Mouse (Mus musculus): ENCODE measurements at regions not wholly inside any gene's neighbourhood (a gene's known extent, or its start where the extent isn't known, plus 50 kb on each side); places are given as distances from the start of the nearest gene placed in this dataset.

- no peaks in the 10 kb centered on the region for H3K36me3 ChIP-seq
- no peak overlapping the region for H3K9ac ChIP-seq
- no peaks in the 10 kb centered on the region for H3K27me3 ChIP-seq
- H3K9me3 ChIP-seq, result no peaks in the 10 kb centered on the region
- no peak overlapping the region for H3K27ac ChIP-seq (replicated peaks)
- WGBS, result 82% methylated on average over 1 of the region's 1 CpGs
- no peaks in the 10 kb centered on the region for H3K4me1 ChIP-seq (replicated peaks)
- no peak overlapping the region for H3K4me3 ChIP-seq
- ATAC-seq (ENCODE audit: low FRiP score, low read depth), result no peak
- no peak overlapping the region for H3K4me2 ChIP-seq
Observed at GRCm38 (mm10) chr10:122274885-122275284, 173.4 kb upstream of the Avpr1a start.

- no peak overlapping the region for H3K9ac ChIP-seq
- H3K27me3 ChIP-seq, result no peaks in the 10 kb centered on the region
- no peak overlapping the region for H3K4me2 ChIP-seq
- no peak overlapping the region for H3K4me3 ChIP-seq
- WGBS, result 71% methylated on average over 3 of the region's 3 CpGs
- ATAC-seq (ENCODE audit: low FRiP score, low read depth), result no peak
- no peaks in the 10 kb centered on the region for H3K4me1 ChIP-seq (replicated peaks)
- H3K27ac ChIP-seq (replicated peaks), result no peak overlapping the region
- no peaks in the 10 kb centered on the region for H3K9me3 ChIP-seq
- H3K36me3 ChIP-seq, result no peaks in the 10 kb centered on the region
Observed at GRCm38 (mm10) chr10:122274181-122274580, 174.1 kb upstream of the Avpr1a start.

DNA sequence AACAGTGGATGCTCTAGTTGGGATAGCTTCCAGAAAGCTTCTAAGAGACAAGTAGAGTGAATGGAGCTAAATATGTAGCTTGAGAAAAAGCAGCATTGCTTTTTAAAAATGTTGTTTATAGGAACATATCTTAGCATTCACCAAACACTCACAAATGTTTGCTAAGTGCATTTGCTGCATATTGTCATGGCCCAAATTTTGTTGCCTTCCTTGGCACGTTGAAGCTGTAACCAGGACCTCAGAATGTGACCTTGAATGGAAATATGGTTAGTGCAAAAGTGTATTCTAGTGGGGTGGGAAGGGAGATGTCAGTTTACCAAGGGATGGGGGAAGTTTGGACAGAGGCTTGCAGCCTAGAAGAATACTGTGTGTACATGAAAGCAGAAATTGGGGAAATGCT lies 166.9 kb upstream of the Rxylt1 start:
- WGBS, result 78% methylated on average over 1 of the region's 1 CpGs
- Histone ChIP-seq H3K4me3 (no peak overlapping the region), H3K9ac (no peak overlapping the region), H3K9me3 (no peaks in the 10 kb centered on the region), H3K27me3 (no peaks in the 10 kb centered on the region), H3K4me2 (no peak overlapping the region), H3K27ac (replicated peaks) (no peak overlapping the region), H3K4me1 (replicated peaks) (no peaks in the 10 kb centered on the region), H3K36me3 (no peaks in the 10 kb centered on the region)
- no peak for ATAC-seq (ENCODE audit: low FRiP score, low read depth)

DNA sequence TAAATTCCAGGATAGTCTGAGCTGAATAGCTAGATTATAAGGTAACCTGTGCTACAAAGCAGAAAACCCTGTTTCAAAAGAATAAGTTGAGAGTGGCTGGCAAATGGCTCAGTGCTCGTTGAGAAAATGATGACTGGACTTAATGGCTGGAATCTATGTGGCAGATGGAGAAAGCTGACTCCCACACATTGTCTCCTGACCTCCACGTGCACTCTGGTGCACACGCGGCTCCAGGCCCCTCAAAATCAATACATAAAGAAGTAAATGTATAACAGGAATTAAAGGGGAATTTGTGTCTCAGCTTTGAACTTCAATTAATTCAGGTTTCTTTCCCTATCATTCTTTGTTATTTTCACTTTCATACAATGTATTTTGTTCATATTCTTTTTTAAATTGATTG lies 162.2 kb upstream of the Rxylt1 start:
- 39% methylated on average over 4 of the region's 4 CpGs for WGBS
- Histone ChIP-seq H3K9me3 (no peaks in the 10 kb centered on the region), H3K36me3 (no peaks in the 10 kb centered on the region)

DNA sequence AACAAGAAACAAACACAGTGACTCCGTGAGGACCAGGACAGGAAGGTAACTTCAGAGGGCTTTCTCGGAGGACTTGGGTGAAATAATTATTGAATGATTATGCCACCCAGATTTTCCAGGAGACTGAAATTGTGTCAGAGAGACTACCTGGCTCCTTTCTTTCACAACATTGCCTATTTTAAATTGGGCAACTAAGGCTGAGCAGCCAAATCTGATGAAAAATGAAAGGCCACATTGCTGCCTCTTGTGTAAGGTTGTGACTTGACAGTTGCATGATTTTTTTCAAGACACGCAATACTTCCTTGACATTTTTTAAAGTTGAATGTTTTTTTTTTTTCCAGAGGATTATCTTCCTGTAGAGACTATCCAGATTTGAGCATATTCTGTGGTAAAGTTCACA lies 161.5 kb upstream of the Rxylt1 start:
- H3K27me3 ChIP-seq, result no peaks in the 10 kb centered on the region
- no peak overlapping the region for H3K27ac ChIP-seq (replicated peaks)
- H3K9ac ChIP-seq, result no peak overlapping the region
- H3K36me3 ChIP-seq, result no peaks in the 10 kb centered on the region
- no peaks in the 10 kb centered on the region for H3K4me1 ChIP-seq (replicated peaks)
- H3K4me2 ChIP-seq, result no peak overlapping the region
- no peaks in the 10 kb centered on the region for H3K9me3 ChIP-seq
- ATAC-seq (ENCODE audit: low FRiP score, low read depth), result no peak
- WGBS, result 84% methylated on average over 3 of the region's 3 CpGs
- H3K4me3 ChIP-seq, result no peak overlapping the region

More for the DNA sequence above, 162.2 kb upstream of the Rxylt1 start:
- H3K4me1 ChIP-seq (replicated peaks), result no peaks in the 10 kb centered on the region
- no peak overlapping the region for H3K4me2 ChIP-seq
- no peak overlapping the region for H3K4me3 ChIP-seq
- H3K27me3 ChIP-seq, result no peaks in the 10 kb centered on the region
- H3K9ac ChIP-seq, result no peak overlapping the region
- H3K27ac ChIP-seq (replicated peaks), result no peak overlapping the region
- no peak for ATAC-seq (ENCODE audit: low FRiP score, low read depth)

DNA sequence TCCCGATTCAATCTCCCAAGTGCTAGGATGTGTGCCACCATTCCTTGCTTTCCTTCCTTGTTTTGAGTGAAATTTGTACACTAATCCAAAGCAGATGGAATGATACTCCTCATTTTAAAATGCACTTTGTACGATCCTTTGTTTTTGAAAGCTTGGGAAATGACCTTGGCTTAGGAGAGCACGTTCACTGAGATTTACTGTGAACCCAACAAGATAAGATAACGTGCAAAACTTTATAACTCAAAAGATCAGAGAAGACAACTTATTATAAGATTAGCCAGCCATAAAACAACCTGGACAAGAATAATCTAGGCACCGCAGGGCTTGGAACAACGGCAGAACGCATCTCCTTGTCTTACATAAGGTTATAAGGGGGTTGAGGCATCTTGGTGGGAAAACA lies 134.6 kb upstream of the Rxylt1 start:
- Histone ChIP-seq H3K4me1 (replicated peaks) (no peaks in the 10 kb centered on the region), H3K9me3 (no peaks in the 10 kb centered on the region), H3K9ac (no peak overlapping the region), H3K27ac (replicated peaks) (no peak overlapping the region), H3K36me3 (no peaks in the 10 kb centered on the region), H3K4me2 (no peak overlapping the region), H3K27me3 (no peaks in the 10 kb centered on the region), H3K4me3 (no peak overlapping the region)
- WGBS, result 93% methylated on average over 7 of the region's 7 CpGs
- ATAC-seq (ENCODE audit: low FRiP score, low read depth), result no peak

GRCm38 (mm10) chr10:122230746-122231145 lies 133.6 kb upstream of the Rxylt1 start:
- no peak for ATAC-seq (ENCODE audit: low FRiP score, low read depth)

DNA sequence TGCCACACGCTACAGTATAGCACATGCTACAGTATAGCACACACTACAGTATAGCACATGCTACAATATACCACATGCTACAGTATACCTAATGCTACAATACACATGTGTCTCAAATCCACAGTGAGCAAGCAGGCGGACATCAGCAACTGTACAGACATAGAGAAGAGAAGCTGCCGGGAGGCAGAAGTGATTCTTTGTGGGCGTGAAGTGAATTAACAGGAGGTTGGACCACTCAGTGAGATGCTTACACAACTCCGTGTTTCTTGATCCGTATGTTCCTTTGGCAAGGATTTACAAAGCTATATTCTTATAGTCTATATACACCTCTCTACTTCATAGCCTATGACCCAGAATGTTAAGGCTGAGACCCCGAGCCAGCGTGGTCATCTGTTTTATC lies 128.5 kb upstream of the Rxylt1 start:
- Histone ChIP-seq H3K9ac (no peak overlapping the region), H3K9me3 (no peaks in the 10 kb centered on the region), H3K4me3 (no peak overlapping the region), H3K27ac (replicated peaks) (no peak overlapping the region), H3K4me2 (no peak overlapping the region), H3K4me1 (replicated peaks) (no peaks in the 10 kb centered on the region), H3K36me3 (no peaks in the 10 kb centered on the region), H3K27me3 (no peaks in the 10 kb centered on the region)
- ATAC-seq (ENCODE audit: low FRiP score, low read depth), result no peak
- 95% methylated on average over 8 of the region's 8 CpGs for WGBS

More at GRCm38 (mm10) chr10:122230746-122231145, 133.6 kb upstream of the Rxylt1 start:
- Histone ChIP-seq H3K36me3 (no peaks in the 10 kb centered on the region), H3K27ac (replicated peaks) (no peak overlapping the region), H3K4me3 (no peak overlapping the region), H3K4me1 (replicated peaks) (no peaks in the 10 kb centered on the region), H3K9ac (no peak overlapping the region), H3K4me2 (no peak overlapping the region), H3K27me3 (no peaks in the 10 kb centered on the region), H3K9me3 (no peaks in the 10 kb centered on the region)
- 69% methylated on average over 11 of the region's 11 CpGs for WGBS

DNA sequence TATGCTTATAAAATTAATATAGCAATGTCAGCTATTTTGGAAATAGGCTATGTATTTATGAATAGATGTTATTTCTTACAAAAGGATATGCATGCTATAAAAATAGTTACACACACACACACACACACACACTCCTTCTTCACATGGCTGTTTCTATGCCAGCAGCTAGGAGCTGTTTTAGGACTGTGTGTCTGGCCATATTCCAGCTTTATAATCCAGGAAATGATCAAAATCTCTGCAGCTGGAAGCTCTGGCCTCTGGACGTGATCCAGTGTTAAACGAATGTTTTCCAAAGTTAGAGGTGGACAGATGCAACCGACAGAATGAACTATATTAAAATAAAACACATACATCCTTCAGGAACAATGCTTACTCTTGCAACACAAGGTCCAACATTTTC lies 125.9 kb upstream of the Rxylt1 start:
- Histone ChIP-seq H3K9ac (no peak overlapping the region), H3K4me3 (no peak overlapping the region), H3K4me2 (no peak overlapping the region), H3K9me3 (no peaks in the 10 kb centered on the region), H3K4me1 (replicated peaks) (no peaks in the 10 kb centered on the region), H3K27ac (replicated peaks) (no peak overlapping the region), H3K27me3 (no peaks in the 10 kb centered on the region), H3K36me3 (no peaks in the 10 kb centered on the region)
- 90% methylated on average over 3 of the region's 3 CpGs for WGBS
- ATAC-seq (ENCODE audit: low FRiP score, low read depth), result no peak

DNA sequence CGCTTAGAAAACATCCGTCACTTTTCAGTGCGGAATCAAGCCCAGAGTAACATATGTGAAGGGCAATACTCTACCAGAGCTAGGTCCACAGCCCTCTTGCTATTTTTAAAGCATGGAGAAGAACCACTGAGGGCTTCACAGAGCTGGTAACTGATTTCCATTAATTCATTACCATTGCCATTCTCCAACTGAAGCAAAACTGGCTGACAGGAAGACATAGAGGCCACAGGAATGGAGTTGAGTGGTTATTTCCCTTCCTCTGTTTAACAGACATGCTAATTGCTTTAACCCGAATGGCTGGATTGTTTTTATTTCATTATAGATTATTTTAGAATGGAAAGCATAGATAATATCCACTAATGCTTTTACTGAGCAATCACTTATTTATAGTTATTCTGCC lies 120.4 kb upstream of the Rxylt1 start:
- H3K9ac ChIP-seq, result no peak overlapping the region
- WGBS, result 79% methylated on average over 4 of the region's 4 CpGs

DNA sequence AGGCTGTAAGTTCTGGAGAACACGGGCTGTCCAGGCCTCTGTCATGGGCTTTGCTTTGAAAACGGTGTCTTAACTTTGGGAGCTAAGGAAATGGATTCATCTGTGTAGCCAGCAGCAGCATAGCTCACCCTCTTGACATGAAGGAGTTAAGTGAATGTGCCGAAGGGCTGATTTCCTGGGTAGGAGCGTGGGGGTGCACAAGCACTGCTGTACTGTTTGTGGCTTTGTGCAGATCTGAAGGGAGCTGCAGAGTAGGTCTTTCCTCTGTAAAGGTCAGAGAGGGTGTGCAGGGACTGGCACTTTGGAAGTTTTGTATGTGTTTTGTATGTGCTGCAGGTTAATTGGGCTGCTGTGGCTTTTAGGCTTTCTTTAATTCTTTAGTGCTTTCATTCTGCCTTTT lies 102.6 kb upstream of the Rxylt1 start:
- WGBS, result 51% methylated on average over 4 of the region's 4 CpGs
- ATAC-seq (ENCODE audit: low FRiP score, low read depth), result no peak
- H3K4me2 ChIP-seq, result no peak overlapping the region
- H3K4me1 ChIP-seq (replicated peaks), result no peaks in the 10 kb centered on the region
- H3K27ac ChIP-seq (replicated peaks), result no peak overlapping the region
- no peak overlapping the region for H3K9ac ChIP-seq
- H3K36me3 ChIP-seq, result no peaks in the 10 kb centered on the region
- no peak overlapping the region for H3K4me3 ChIP-seq
- no peaks in the 10 kb centered on the region for H3K9me3 ChIP-seq
- H3K27me3 ChIP-seq, result no peaks in the 10 kb centered on the region

More for the DNA sequence above, 120.4 kb upstream of the Rxylt1 start:
- ATAC-seq (ENCODE audit: low FRiP score, low read depth), result no peak
- no peaks in the 10 kb centered on the region for H3K4me1 ChIP-seq (replicated peaks)
- no peaks in the 10 kb centered on the region for H3K36me3 ChIP-seq
- H3K4me3 ChIP-seq, result no peak overlapping the region
- no peaks in the 10 kb centered on the region for H3K27me3 ChIP-seq
- no peak overlapping the region for H3K27ac ChIP-seq (replicated peaks)
- no peaks in the 10 kb centered on the region for H3K9me3 ChIP-seq
- no peak overlapping the region for H3K4me2 ChIP-seq

GRCm38 (mm10) chr10:122197703-122198102 lies 100.5 kb upstream of the Rxylt1 start:
- Histone ChIP-seq H3K9me3 (no peaks in the 10 kb centered on the region), H3K36me3 (no peaks in the 10 kb centered on the region), H3K4me2 (no peak overlapping the region), H3K4me1 (replicated peaks) (no peaks in the 10 kb centered on the region), H3K9ac (no peak overlapping the region), H3K4me3 (no peak overlapping the region), H3K27ac (replicated peaks) (no peak overlapping the region), H3K27me3 (no peaks in the 10 kb centered on the region)
- ATAC-seq (ENCODE audit: low FRiP score, low read depth), result no peak
- WGBS, result 90% methylated on average over 4 of the region's 4 CpGs

DNA sequence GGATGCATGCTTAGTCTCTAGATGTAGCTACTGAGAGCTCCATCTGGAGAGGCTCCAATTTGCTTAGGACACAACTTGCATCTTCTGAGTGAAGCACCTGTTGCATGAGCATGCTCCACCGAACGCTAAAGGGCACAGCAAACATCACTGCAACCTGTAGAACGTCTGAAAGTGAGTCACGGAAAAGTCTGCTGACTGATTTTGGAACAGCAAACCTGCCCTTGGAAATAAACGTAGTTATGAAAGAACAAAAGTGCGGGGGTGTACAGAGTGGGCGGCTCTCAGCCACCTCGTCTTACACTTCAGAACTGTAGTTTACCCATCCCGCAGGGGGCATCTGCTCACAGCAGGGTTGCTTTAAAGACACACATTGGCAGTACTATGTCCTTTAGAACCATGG lies 97.0 kb upstream of the Rxylt1 start:
- 88% methylated on average over 9 of the region's 9 CpGs for WGBS
- H3K9me3 ChIP-seq, result no peaks in the 10 kb centered on the region
- no peak overlapping the region for H3K9ac ChIP-seq
- no peak for ATAC-seq (ENCODE audit: low FRiP score, low read depth)
- no peak overlapping the region for H3K4me2 ChIP-seq
- no peaks in the 10 kb centered on the region for H3K36me3 ChIP-seq
- H3K27ac ChIP-seq (replicated peaks), result no peak overlapping the region
- H3K4me3 ChIP-seq, result no peak overlapping the region
- no peaks in the 10 kb centered on the region for H3K27me3 ChIP-seq
- H3K4me1 ChIP-seq (replicated peaks), result no peaks in the 10 kb centered on the region
